Mouse (Mus musculus) G1E-ER4 (cell line): ENCODE measurements around the gene Synpo2l. TPM values are rescaled to one million over a fixed set of nuclear protein-coding genes. Genes with fewer than 3 reads are reported as not detected.

Experiments used
- GATA1 ChIP-seq: IDR thresholded peaks from one replicate; pipeline ENCODE4 v1.8.0; 2012; ENCODE audit warnings: low read length, inconsistent platforms
- polyA plus RNA-seq: library from polyadenylated mRNA; stranded (reverse); fragments of >175 nt; gene quantifications from 2 replicates; pipeline ENCODE4 v1.2.3, GENCODE M21; 2012

The Synpo2l gene
- polyA plus RNA-seq, 1 experiment = 0.08 TPM

- no peak for TF ChIP-seq GATA1
Measured at GRCm38 (mm10) chr14:20659687-20660086, 8.5 kb downstream of the Synpo2l start.

- TF ChIP-seq GATA1 = no peak
Measured at GRCm38 (mm10) chr14:20658902-20659301, 9.3 kb downstream of the Synpo2l start.

- no peak for TF ChIP-seq GATA1
Measured at GRCm38 (mm10) chr14:20658326-20658725, 9.8 kb downstream of the Synpo2l start.

- TF ChIP-seq GATA1 = no peak
Measured at GRCm38 (mm10) chr14:20656361-20656760, 11.8 kb downstream of the Synpo2l start, which contains the start of gene Myoz1. TSS of gene Myoz1 (minus strand) at chr14:20656540.

GRCm38 (mm10) chr14:20655731-20656130 is 12.4 kb downstream of the Synpo2l start:
- TF ChIP-seq GATA1 = no peak

GRCm38 (mm10) chr14:20654690-20655421 is 13.3 kb downstream of the Synpo2l start:
- no peak for TF ChIP-seq GATA1

- TF ChIP-seq GATA1 = no peak
Measured at GRCm38 (mm10) chr14:20651722-20652256, 16.4 kb downstream of the Synpo2l start.

GRCm38 (mm10) chr14:20651000-20651399 is 17.2 kb downstream of the Synpo2l start:
- no peak for TF ChIP-seq GATA1

- TF ChIP-seq GATA1 = no peak
Measured at GRCm38 (mm10) chr14:20646381-20646780, 21.8 kb downstream of the Synpo2l start.

- TF ChIP-seq GATA1 = no peak
Measured at GRCm38 (mm10) chr14:20645547-20645946, 22.6 kb downstream of the Synpo2l start.

- no peak for TF ChIP-seq GATA1
Measured at GRCm38 (mm10) chr14:20641438-20641875, 26.7 kb downstream of the Synpo2l start.

GRCm38 (mm10) chr14:20640644-20641437 is 27.3 kb downstream of the Synpo2l start, which contains the start of gene Usp54:
TSS of gene Usp54 (minus strand) at chr14:20641063.
- no peak for TF ChIP-seq GATA1

GRCm38 (mm10) chr14:20639918-20640619 is 28.1 kb downstream of the Synpo2l start:
- TF ChIP-seq GATA1 = no peak

GRCm38 (mm10) chr14:20638702-20639101 is 29.5 kb downstream of the Synpo2l start:
- no peak for TF ChIP-seq GATA1

- TF ChIP-seq GATA1 = no peak
Measured at GRCm38 (mm10) chr14:20637818-20638574, 30.2 kb downstream of the Synpo2l start.

GRCm38 (mm10) chr14:20635546-20635945 is 32.6 kb downstream of the Synpo2l start:
- no peak for TF ChIP-seq GATA1
